Mouse (Mus musculus) right cerebral cortex, postnatal 10 days (tissue): ENCODE measurements around the gene Akirin1.

Experiments
- DNase-seq, 2 experiments: peaks; one replicate each; pipeline ENCODE4 v3.0.0; 2021; ENCODE audit warnings: low spot score in 2 of 2

Akirin1 gene

GRCm38 (mm10) chr4:123750152-123750651 lies at the start of gene Akirin1:
TSS of gene Akirin1 (minus strand) at chr4:123750345.
- DNase-seq: peak; percentile 98 to 99

DNA sequence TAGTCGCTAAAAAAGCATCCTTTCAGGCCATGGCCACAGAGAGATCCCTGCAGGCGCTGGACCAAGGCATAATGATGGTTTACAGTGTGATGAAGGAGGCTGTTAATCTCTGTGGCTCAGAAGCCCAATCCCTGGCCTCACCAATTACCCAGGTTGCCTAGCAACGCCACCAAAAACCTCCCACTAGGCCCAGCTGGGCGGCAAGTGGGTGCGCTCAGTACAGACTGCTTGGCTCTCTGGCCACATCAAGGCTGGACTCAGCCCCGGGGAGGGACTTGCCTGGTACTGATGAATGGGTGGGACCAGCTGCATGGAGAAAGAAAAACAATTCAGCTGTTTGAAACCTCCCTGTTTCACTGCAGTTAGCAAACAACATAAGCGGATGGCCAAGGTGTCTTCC lies 47.7 kb upstream of the Akirin1 start:
- DNase-seq: peak; percentile 80 to 87

- DNase-seq: no peak
Measured at GRCm38 (mm10) chr4:123797403-123797802, 47.3 kb upstream of the Akirin1 start.

DNA sequence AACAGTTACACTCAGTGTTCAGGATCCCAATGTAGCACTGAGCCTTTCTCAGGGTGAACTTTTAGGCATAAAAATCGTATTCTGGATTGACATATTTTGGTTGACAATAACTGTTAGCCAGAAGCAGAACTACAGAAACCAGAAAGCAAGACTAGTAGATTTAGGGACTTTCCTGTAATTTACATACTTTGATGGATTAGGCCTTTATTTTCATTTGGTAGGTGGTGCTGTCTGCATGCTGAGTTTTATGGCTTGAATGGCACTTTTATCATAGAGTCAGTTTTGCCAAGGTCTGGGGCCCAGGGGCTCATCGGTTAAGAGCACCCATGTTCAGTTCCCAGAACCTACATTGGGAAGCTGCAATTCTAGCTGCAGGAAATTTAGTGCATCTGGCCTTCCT lies 44.9 kb upstream of the Akirin1 start:
- DNase-seq: no peak

DNA sequence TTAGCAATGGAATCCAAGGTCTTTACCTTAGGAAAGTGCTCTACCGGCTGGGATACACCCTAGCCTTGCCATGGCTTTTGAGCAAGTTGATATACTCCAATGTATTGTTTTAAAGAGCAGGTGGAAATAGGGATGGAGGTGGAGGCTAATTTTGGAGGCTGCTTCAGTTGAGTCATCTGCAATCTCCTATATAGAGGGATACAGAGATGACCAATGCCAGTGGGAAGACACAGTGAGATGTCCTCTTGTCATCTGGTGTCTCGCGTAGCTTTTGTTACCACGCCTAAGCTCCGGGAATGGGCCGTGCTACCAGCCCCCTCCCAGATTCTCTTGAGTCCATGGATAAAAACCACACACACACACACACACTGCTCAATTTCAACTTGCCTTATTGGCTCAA lies 43.0 kb upstream of the Akirin1 start:
- no peak for DNase-seq

- no peak for DNase-seq
Measured at GRCm38 (mm10) chr4:123792666-123793065, 42.5 kb upstream of the Akirin1 start.

GRCm38 (mm10) chr4:123787191-123787985 lies 37.2 kb upstream of the Akirin1 start, which contains the start of gene Rhbdl2:
TSS of gene Rhbdl2 (plus strand) at chr4:123787874.
- peak; percentile 78 to 79 for DNase-seq

- DNase-seq: no peak
Measured at GRCm38 (mm10) chr4:123768234-123768633, 18.1 kb upstream of the Akirin1 start.

GRCm38 (mm10) chr4:123767807-123768206 lies 17.7 kb upstream of the Akirin1 start:
- no peak for DNase-seq

GRCm38 (mm10) chr4:123765071-123765470 lies 14.9 kb upstream of the Akirin1 start:
- no peak for DNase-seq

GRCm38 (mm10) chr4:123758306-123758705 lies 8.2 kb upstream of the Akirin1 start:
- DNase-seq: no peak

- DNase-seq: peak in 1 of 2 experiments; percentile 63
Measured at GRCm38 (mm10) chr4:123750707-123751312, 665 bp upstream of the Akirin1 start.

GRCm38 (mm10) chr4:123749484-123750130 lies 538 bp downstream of the Akirin1 start:
- peak; percentile 44 to 52 for DNase-seq

- DNase-seq: no peak
Measured at GRCm38 (mm10) chr4:123748726-123749415, 1.3 kb downstream of the Akirin1 start.

DNA sequence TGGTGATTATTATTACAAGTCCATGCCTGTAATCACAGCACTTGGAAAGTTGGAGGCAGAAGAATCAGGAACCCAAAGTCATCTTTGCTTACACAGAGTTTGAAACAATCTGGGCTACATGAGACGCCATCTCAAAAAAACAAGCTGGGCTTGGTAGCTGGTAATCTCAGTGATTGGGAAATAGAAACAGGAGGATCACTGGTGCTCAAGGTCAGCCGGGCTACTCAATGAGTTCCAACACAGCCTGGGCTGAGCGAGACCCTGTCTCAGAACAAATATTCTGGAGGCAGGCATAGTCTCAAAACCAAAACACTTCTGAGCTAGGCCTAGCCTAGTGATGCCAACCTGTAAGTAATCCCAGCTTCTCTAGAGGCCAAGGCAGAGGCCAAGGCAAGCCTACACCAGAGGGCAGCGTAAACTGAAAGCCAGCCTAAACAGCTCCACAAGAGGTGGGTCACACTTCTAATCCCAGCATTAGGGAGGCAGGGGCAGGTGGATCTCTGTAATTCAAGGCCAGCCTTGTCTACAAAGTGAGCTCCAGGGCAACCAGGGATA lies 4.8 kb downstream of the Akirin1 start:
- no peak for DNase-seq

GRCm38 (mm10) chr4:123742891-123743290 lies 7.3 kb downstream of the Akirin1 start:
- DNase-seq: no peak

GRCm38 (mm10) chr4:123738708-123739107 lies 11.4 kb downstream of the Akirin1 start:
- no peak for DNase-seq

DNA sequence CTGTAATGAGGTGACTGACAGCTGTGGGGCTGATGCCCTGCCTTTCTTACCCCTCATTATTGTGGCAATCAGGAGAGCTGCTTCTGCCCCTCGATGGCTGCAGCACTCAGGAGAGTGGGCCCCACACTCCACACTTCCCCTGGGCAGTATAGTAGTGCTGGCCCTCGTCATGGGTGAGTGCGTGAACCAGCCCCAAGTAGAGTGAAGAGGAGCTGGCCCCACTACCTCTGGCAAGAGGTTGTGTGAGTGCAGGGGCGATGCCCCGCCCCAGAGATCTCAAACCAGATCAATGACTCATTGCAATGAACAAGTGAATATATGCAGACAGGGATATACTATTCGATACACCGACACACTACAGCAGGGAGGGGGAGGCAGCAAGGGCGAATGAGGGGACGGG lies 16.6 kb downstream of the Akirin1 start:
- no peak for DNase-seq

- DNase-seq: no peak
Measured at GRCm38 (mm10) chr4:123732921-123733320, 17.2 kb downstream of the Akirin1 start.

DNA sequence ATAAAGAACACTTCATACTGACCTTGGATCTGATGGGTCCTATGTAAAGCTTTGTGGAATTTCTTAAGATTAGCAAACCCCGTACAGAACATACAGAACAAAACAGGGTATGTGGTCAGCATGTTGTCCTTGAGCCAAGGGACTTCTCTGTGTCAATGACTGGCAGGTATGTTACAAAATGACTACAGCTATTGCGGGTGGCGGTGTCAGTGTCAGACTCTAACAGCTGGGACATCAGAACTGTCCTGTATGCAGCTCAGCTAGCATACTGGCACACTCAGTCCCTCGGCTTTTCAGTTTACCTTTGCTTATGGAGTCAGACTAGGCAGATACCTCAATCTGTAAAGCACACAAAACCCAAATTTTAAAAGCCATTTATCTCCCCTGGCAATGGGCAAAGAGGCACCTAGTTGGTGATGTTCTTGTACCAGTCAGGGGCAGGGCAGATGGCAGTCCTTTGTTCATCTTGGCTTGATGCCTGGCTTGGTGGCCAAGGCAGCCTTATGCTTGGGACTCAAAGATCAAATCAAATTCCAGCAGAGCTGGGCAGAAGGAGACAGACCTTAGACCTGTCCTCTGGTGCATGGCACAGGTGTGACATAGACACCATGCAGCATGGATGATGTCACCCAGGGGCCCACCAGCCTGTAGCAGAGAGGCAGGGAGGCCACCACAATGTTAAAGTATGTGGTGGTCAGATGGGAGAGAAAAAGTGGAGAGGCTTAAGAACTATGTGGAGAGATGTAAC lies 17.8 kb downstream of the Akirin1 start:
- no peak for DNase-seq

GRCm38 (mm10) chr4:123721761-123722160 lies 28.4 kb downstream of the Akirin1 start:
- no peak for DNase-seq
